Mouse (Mus musculus) left cerebral cortex, postnatal 25 days (tissue): ENCODE measurements around the gene Pdzd2. TPM values are rescaled to one million over a fixed set of nuclear protein-coding genes. Genes with fewer than 3 reads are reported as not detected.
"Not testable (repeated sequence)": the region's sequence is repeated elsewhere in the genome, so short reads cannot be mapped to it uniquely, and the experiment has no call there.

ENCODE experiments used
- DNase-seq, 2 experiments: peaks; one replicate each; pipeline ENCODE4 v3.0.0; 2022; ENCODE audit warnings: low spot score in 2 of 2, mixed read lengths in 1 of 2
- intact Hi-C: fragments of 180-260 bp; cut with DNase I; formaldehyde crosslinking; loops from one replicate; pipeline ENCODE4 v1.15.1; 2025
- total RNA-seq, 2 experiments: library from RNA; stranded (reverse); gene quantifications; 2 replicates each; pipeline ENCODE4 v1.2.3; 2021

The Pdzd2 gene
- total RNA-seq, 2 experiments from 2014 or later: 79.8 to 89.9 TPM

GRCm38 (mm10) chr15:12376491-12377069, 363.1 kb downstream of the Pdzd2 start:
- no peak for DNase-seq
- intact Hi-C loops: no loop called here

- intact Hi-C loops: no loop called here
- DNase-seq: peak; percentile 53 to 73
These were observed 363.9 kb downstream of the Pdzd2 start for GRCm38 (mm10) chr15:12375641-12376311.

GRCm38 (mm10) chr15:12374916-12375315, 364.8 kb downstream of the Pdzd2 start:
- intact Hi-C loops: loop anchor here (5.0 kb wide), 1 partner anchor 422 kb away; no protein-coding TSS in a partner anchor
- DNase-seq: no peak

GRCm38 (mm10) chr15:12373918-12374317, 365.8 kb downstream of the Pdzd2 start:
- intact Hi-C loops: loop anchor here (2.0 to 5.0 kb wide), 2 partner anchors 403 to 423 kb away; no protein-coding TSS in a partner anchor
- no peak for DNase-seq

- intact Hi-C loops: loop anchor here (2.0 to 5.0 kb wide), 2 partner anchors 403 to 424 kb away; no protein-coding TSS in a partner anchor
- DNase-seq: no peak
These were observed 366.2 kb downstream of the Pdzd2 start for GRCm38 (mm10) chr15:12373496-12373895.

- DNase-seq: peak; percentile 69 to 84
- intact Hi-C loops: loop anchor here (2.0 to 5.0 kb wide), 2 partner anchors 206 to 426 kb away; no protein-coding TSS in a partner anchor
These were observed 368.5 kb downstream of the Pdzd2 start for GRCm38 (mm10) chr15:12371183-12371582.

- no peak for DNase-seq
- intact Hi-C loops: loop anchor here (2.0 to 5.0 kb wide), 2 partner anchors 207 to 427 kb away; no protein-coding TSS in a partner anchor
These were observed 369.6 kb downstream of the Pdzd2 start for GRCm38 (mm10) chr15:12370096-12370495.

- no peak for DNase-seq
- intact Hi-C loops: no loop called here
These were observed 370.9 kb downstream of the Pdzd2 start for GRCm38 (mm10) chr15:12368850-12369249.

- DNase-seq: no peak
- intact Hi-C loops: no loop called here
These were observed 371.4 kb downstream of the Pdzd2 start for GRCm38 (mm10) chr15:12368357-12368756.

GRCm38 (mm10) chr15:12367306-12368080, 372.2 kb downstream of the Pdzd2 start:
- intact Hi-C loops: no loop called here
- DNase-seq: no peak

GRCm38 (mm10) chr15:12366580-12367305, 373.0 kb downstream of the Pdzd2 start:
- DNase-seq, intact Hi-C loops: not testable (repeated sequence)

- peak; percentile 77 to 82 for DNase-seq
- intact Hi-C loops: no loop called here
These were observed 373.7 kb downstream of the Pdzd2 start for GRCm38 (mm10) chr15:12366072-12366469.

GRCm38 (mm10) chr15:12365416-12366071, 374.2 kb downstream of the Pdzd2 start:
- no peak for DNase-seq
- intact Hi-C loops: no loop called here

GRCm38 (mm10) chr15:12364096-12364495, 375.6 kb downstream of the Pdzd2 start:
- no peak for DNase-seq
- intact Hi-C loops: no loop called here

- intact Hi-C loops: no loop called here
- DNase-seq: peak; percentile 57 to 81
These were observed 377.1 kb downstream of the Pdzd2 start for GRCm38 (mm10) chr15:12362701-12363040.

- intact Hi-C loops: no loop called here
- DNase-seq: no peak
These were observed 377.6 kb downstream of the Pdzd2 start for GRCm38 (mm10) chr15:12362001-12362700.

GRCm38 (mm10) chr15:12360519-12361212, 379.1 kb downstream of the Pdzd2 start:
- intact Hi-C loops: no loop called here
- DNase-seq: no peak

- no peak for DNase-seq
- intact Hi-C loops: no loop called here
These were observed 381.3 kb downstream of the Pdzd2 start for GRCm38 (mm10) chr15:12358384-12358783.
